In genomic region chr3:51963151-51963791, GRCm38 (mm10) we compare ENCODE assay signal across 12 mouse cellular contexts.
DNase-seq lines count a peak whose midpoint lies in the region; ATAC-seq and TF ChIP-seq lines count a peak whose summit lies in the region.
"Had no signal": no experiment of that assay in that cellular context is flagged by ENCODE, and none has a peak within 500 bp of the region (broad histone marks: within the 10 kb centered on the region; RNA-seq: fewer than 3 reads in every experiment).

No protein-coding gene starts in this region.

- H3K9ac ChIP-seq in forebrain, embryonic 11.5 days (ENCODE audit: low read length) = no peak overlapping the region
- H3K9ac ChIP-seq in forebrain, postnatal 0 days = 0 out of 2 replicates have a peak overlapping the region, but pooled peaks have one; percentile 14
- no peak overlapping the region for H3K9ac ChIP-seq in intestine, embryonic 15.5 days
- H3K9ac ChIP-seq: lung, embryonic 15.5 days had no signal

- no peaks in the 10 kb centered on the region for H3K9me3 ChIP-seq in forebrain, embryonic 11.5 days (ENCODE audit: control insufficient read depth, low read length)
- H3K9me3 ChIP-seq in forebrain, postnatal 0 days (ENCODE audit: low read length) = no peaks in the 10 kb centered on the region
- H3K9me3 ChIP-seq in intestine, embryonic 15.5 days = no peaks in the 10 kb centered on the region
- H3K9me3 ChIP-seq: lung, embryonic 15.5 days had no signal

- no peaks in the 10 kb centered on the region for H3K27me3 ChIP-seq in forebrain, embryonic 11.5 days (ENCODE audit: control insufficient read depth, insufficient read depth, low read length)
- no peaks in the 10 kb centered on the region for H3K27me3 ChIP-seq in forebrain, postnatal 0 days (ENCODE audit: insufficient read depth, low read length)
- H3K27me3 ChIP-seq in intestine, embryonic 15.5 days (replicated peaks) = no peaks in the 10 kb centered on the region
- H3K27me3 ChIP-seq: CH12.LX; lung, embryonic 15.5 days had no signal

- H3K4me3 ChIP-seq in forebrain, embryonic 11.5 days (ENCODE audit: low read depth, low read length) = no peak overlapping the region
- H3K4me3 ChIP-seq in forebrain, postnatal 0 days (ENCODE audit: low read depth, low read length) = no peak overlapping the region
- no peak overlapping the region for H3K4me3 ChIP-seq in intestine, embryonic 15.5 days (replicated peaks)
- H3K4me3 ChIP-seq: lung, embryonic 15.5 days had no signal

- no peak overlapping the region for H3K4me2 ChIP-seq in forebrain, embryonic 11.5 days (ENCODE audit: low read depth, low read length, severe bottlenecking)
- H3K4me2 ChIP-seq in forebrain, postnatal 0 days (ENCODE audit: low read depth) = peak overlapping the region; percentile 26
- no peak overlapping the region for H3K4me2 ChIP-seq in intestine, embryonic 15.5 days (replicated peaks)
- H3K4me2 ChIP-seq: lung, embryonic 15.5 days had no signal

- peak overlapping the region; percentile 57; the same call in 1 of the 2 replicates for H3K27ac ChIP-seq in forebrain, embryonic 11.5 days (ENCODE audit: low read depth, low read length)
- H3K27ac ChIP-seq in forebrain, postnatal 0 days (ENCODE audit: low read depth, low read length) = peak overlapping the region; percentile 80
- H3K27ac ChIP-seq in intestine, embryonic 15.5 days = no peak overlapping the region
- H3K27ac ChIP-seq: lung, embryonic 15.5 days had no signal

- no peak for TF ChIP-seq CTCF in forebrain, postnatal 0 days (IDR thresholded peaks at IDR 0.05; ENCODE audit: low read depth)

- intact Hi-C loops in left cerebral cortex, postnatal 4 days (cut with DNase I) = no loop called here

- peaks cover 21% of the 10 kb centered on the region for H3K4me1 ChIP-seq in forebrain, embryonic 11.5 days (replicated peaks; ENCODE audit: control insufficient read depth, insufficient read depth, low read length)
- peaks cover 23% of the 10 kb centered on the region for H3K4me1 ChIP-seq in forebrain, postnatal 0 days (ENCODE audit: insufficient read depth)
- H3K4me1 ChIP-seq in intestine, embryonic 15.5 days (replicated peaks) = peaks cover 22% of the 10 kb centered on the region

- no peak for DNase-seq in forebrain, embryonic 11.5 days (ENCODE audit: low spot score)
- DNase-seq in forebrain, postnatal 0 days = peak; percentile 35
- peak; percentile 46 for DNase-seq in left cerebral cortex, postnatal 4 days
- peak; percentile 51 for DNase-seq in right cerebral cortex, adult 18-20 months
- DNase-seq in Muller cell, postnatal 12 days (ENCODE audit: inconsistent ontology term) = no peak
- DNase-seq in kidney, adult 11 months = no peak
- DNase-seq: adrenal gland, adult 8-10 months; cerebellum, adult 11 months; heart, postnatal 14 days had no signal

- WGBS in forebrain, embryonic 11.5 days = 72% methylated on average over 9 of the region's 9 CpGs
- 43% methylated on average over 9 of the region's 9 CpGs for WGBS in forebrain, postnatal 0 days
- WGBS in intestine, embryonic 15.5 days = 75% methylated on average over 9 of the region's 9 CpGs

- no peak for ATAC-seq in forebrain, embryonic 11.5 days (replicated peaks; ENCODE audit: low FRiP score)
- ATAC-seq in forebrain, postnatal 0 days = peak; percentile 44
- no peak for ATAC-seq in intestine, embryonic 15.5 days

- H3K36me3 ChIP-seq in forebrain, embryonic 11.5 days (ENCODE audit: control insufficient read depth, insufficient read depth, low read length) = no peaks in the 10 kb centered on the region
- no peaks in the 10 kb centered on the region for H3K36me3 ChIP-seq in forebrain, postnatal 0 days (ENCODE audit: insufficient read depth)
- H3K36me3 ChIP-seq in intestine, embryonic 15.5 days = no peaks in the 10 kb centered on the region
- H3K36me3 ChIP-seq: lung, embryonic 15.5 days had no signal

Comparison
In these comparisons a context has a peak if more than half of its experiments do, and no peak if none do; other contexts are left out.
1. DNase-seq: peak in forebrain, postnatal 0 days (single experiment), left cerebral cortex, postnatal 4 days (single experiment) and right cerebral cortex, adult 18-20 months (single experiment); none in forebrain, embryonic 11.5 days (single experiment), Muller cell, postnatal 12 days (single experiment) and kidney, adult 11 months (single experiment).